ENCODE assay signal across 7 mouse cellular contexts in the genomic region with DNA sequence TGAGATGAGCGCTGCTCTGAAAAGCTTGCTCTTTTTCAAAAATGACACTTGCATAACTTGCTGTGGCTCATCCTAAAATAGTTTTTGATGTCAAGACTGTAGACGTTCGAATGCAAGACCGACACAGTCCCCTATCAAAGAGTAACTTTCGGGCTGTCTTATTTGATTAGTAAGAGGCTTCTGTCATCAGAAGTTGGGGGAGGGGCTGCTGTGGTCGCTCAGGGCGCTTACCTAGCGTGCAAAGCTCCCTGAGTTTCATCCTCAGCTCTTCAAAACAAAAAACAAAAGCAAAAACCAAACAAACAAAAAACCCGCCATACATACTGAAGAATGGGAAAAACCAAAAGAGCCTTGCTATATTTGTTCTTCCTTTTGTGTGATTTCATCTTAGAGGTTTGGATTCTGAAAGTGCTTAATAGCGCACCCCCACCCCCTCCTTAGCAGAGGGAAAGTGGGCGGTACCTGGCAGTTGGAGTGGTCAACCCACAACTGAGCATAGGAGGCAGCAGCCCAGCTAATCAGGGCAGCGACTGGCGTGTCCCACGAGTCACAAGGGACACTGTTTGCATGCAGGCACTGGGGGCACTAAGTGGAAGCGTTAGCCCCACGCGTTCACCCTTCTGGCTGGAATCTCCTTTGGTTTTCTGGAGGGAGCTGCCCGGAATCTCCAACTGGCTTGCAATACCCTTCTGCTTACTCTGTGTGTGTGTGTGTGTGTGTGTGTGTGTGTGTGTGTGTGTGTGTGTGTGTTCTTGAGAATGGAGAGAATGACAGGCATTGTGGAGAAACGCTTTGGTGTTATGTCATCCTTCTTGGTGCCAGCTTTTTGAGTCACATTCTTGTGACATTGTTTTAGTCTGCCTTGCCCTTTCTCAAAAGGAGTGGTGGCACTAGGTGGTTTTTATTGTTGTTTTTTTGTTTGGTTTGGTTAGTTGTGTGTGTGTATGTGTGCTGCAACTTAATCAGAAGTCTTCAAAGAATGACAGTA. TPM values are rescaled to one million over a fixed set of nuclear protein-coding genes. Genes with fewer than 3 reads are reported as not detected.
DNase-seq lines count a peak whose midpoint lies in the region; ATAC-seq and TF ChIP-seq lines count a peak whose summit lies in the region.

No protein-coding gene starts in this region.

- whole genome bisulfite sequencing in intestine, postnatal 0 days: 2% methylated on average over 19 of the region's 19 CpGs
- WGBS in limb, embryonic 12.5 days: 5% methylated on average over 19 of the region's 19 CpGs
- WGBS in midbrain, embryonic 13.5 days: 2% methylated on average over 19 of the region's 19 CpGs
- 2% methylated on average over 19 of the region's 19 CpGs for WGBS in spleen, adult 2 months

- H3K27ac ChIP-seq in intestine, postnatal 0 days (ENCODE audit: low read depth, low read length): no peak overlapping the region
- H3K27ac ChIP-seq in limb, embryonic 12.5 days: no peak overlapping the region
- H3K27ac ChIP-seq in midbrain, embryonic 13.5 days: no peak overlapping the region
- no peak overlapping the region for H3K27ac ChIP-seq in spleen, adult 2 months (ENCODE audit: insufficient read depth, low read length)

- peak; percentile 76 for DNase-seq in adrenal gland, adult 8-10 months
- DNase-seq in embryo, embryonic 9.5 days (ENCODE audit: extremely low spot score): peak; percentile 34
- peak; percentile 27 for DNase-seq in gonadal fat pad, adult 2 months (ENCODE audit: low read depth)
- DNase-seq in spleen, adult 2 months (ENCODE audit: low read depth in 1 of 2, low spot score in 2 of 2): peak in 1 of 2 experiments; percentile 7

- no peaks in the 10 kb centered on the region for H3K9me3 ChIP-seq in intestine, postnatal 0 days (ENCODE audit: control insufficient read depth)
- no peaks in the 10 kb centered on the region for H3K9me3 ChIP-seq in limb, embryonic 12.5 days
- no peaks in the 10 kb centered on the region for H3K9me3 ChIP-seq in midbrain, embryonic 13.5 days

- no peaks in the 10 kb centered on the region for H3K36me3 ChIP-seq in intestine, postnatal 0 days (ENCODE audit: control insufficient read depth, insufficient read depth)
- no peaks in the 10 kb centered on the region for H3K36me3 ChIP-seq in limb, embryonic 12.5 days
- no peaks in the 10 kb centered on the region for H3K36me3 ChIP-seq in midbrain, embryonic 13.5 days
- no peaks in the 10 kb centered on the region for H3K36me3 ChIP-seq in spleen, adult 2 months (ENCODE audit: control insufficient read depth, insufficient read depth, low read length)

- H3K9ac ChIP-seq in intestine, postnatal 0 days (ENCODE audit: low read depth, low read length): 0 out of 2 replicates have a peak overlapping the region, but pooled peaks have one; percentile 18
- H3K9ac ChIP-seq in limb, embryonic 12.5 days (replicated peaks): peak overlapping the region; percentile 61; the same call in 1 of the 2 replicates
- peak overlapping the region; percentile 66 for H3K9ac ChIP-seq in midbrain, embryonic 13.5 days (replicated peaks)

- ATAC-seq in intestine, postnatal 0 days: no peak
- ATAC-seq in limb, embryonic 12.5 days (ENCODE audit: insufficient number of reproducible peaks, insufficient read depth, low FRiP score, low TSS enrichment, low read depth): no peak
- peak; percentile 54 for ATAC-seq in midbrain, embryonic 13.5 days

- no peaks in the 10 kb centered on the region for H3K4me1 ChIP-seq in intestine, postnatal 0 days (replicated peaks; ENCODE audit: control insufficient read depth, insufficient read depth, low read length)
- H3K4me1 ChIP-seq in limb, embryonic 12.5 days (replicated peaks): peaks cover 10% of the 10 kb centered on the region
- peaks cover 14% of the 10 kb centered on the region for H3K4me1 ChIP-seq in midbrain, embryonic 13.5 days (replicated peaks)
- H3K4me1 ChIP-seq in spleen, adult 2 months (ENCODE audit: control insufficient read depth, insufficient read depth, insufficient read length): no peaks in the 10 kb centered on the region

- peak overlapping the region; percentile 55 for H3K4me3 ChIP-seq in intestine, postnatal 0 days (ENCODE audit: low read depth, low read length)
- H3K4me3 ChIP-seq in limb, embryonic 12.5 days (replicated peaks): peak overlapping the region; percentile 62
- peak overlapping the region; percentile 67 for H3K4me3 ChIP-seq in midbrain, embryonic 13.5 days (replicated peaks)
- peak overlapping the region; percentile 76 for H3K4me3 ChIP-seq in spleen, adult 2 months (ENCODE audit: extremely low read depth, insufficient read depth, insufficient read length)

- 0 out of 2 replicates have a peak, but pooled peaks have one; percentile 3 for TF ChIP-seq CTCF in intestine, postnatal 0 days (IDR thresholded peaks at IDR 0.05; ENCODE audit: low read depth)
- TF ChIP-seq CTCF in spleen, adult 2 months (IDR thresholded peaks at IDR 0.05; ENCODE audit: extremely low read depth, insufficient read depth, insufficient read length, insufficient replicate concordance): no peak

- TF ChIP-seq POLR2A in spleen, adult 2 months (IDR thresholded peaks at IDR 0.05; ENCODE audit: low read depth, low read length): no peak

- H3K4me2 ChIP-seq in intestine, postnatal 0 days (replicated peaks; ENCODE audit: low read depth): peak overlapping the region; percentile 99
- peak overlapping the region; percentile 99 for H3K4me2 ChIP-seq in limb, embryonic 12.5 days
- H3K4me2 ChIP-seq in midbrain, embryonic 13.5 days (replicated peaks): peak overlapping the region; percentile 99

- no peaks in the 10 kb centered on the region for H3K27me3 ChIP-seq in intestine, postnatal 0 days (replicated peaks; ENCODE audit: control insufficient read depth, insufficient read depth, low read length)
- H3K27me3 ChIP-seq in limb, embryonic 12.5 days: peaks cover 21% of the 10 kb centered on the region
- peaks cover 7% of the 10 kb centered on the region for H3K27me3 ChIP-seq in midbrain, embryonic 13.5 days
- H3K27me3 ChIP-seq in spleen, adult 2 months (ENCODE audit: control insufficient read depth, insufficient read depth, low read length): no peaks in the 10 kb centered on the region

RNA-seq across cellular contexts. Expression of a gene that starts 1.0 kb away (rescaled TPM):
- 100 to 1,000 TPM in 3 of 4 experiments, 10 to 100 TPM in 1; 85.0 to 116 (median 106) TPM for total RNA-seq in adrenal gland, adult 8-10 months (2022)
- 11.8 and 13.2 TPM in 2 replicates for polyA plus RNA-seq in gonadal fat pad, adult 2 months (2012; rRNA removed)
- polyA plus RNA-seq in intestine, postnatal 0 days (2015; fragmentation: Nextera tagmentation; extraction: Ambion mirVana): 21.5 and 24.3 TPM in 2 replicates
- 81.7 and 82.8 TPM in 2 replicates for polyA plus RNA-seq in limb, embryonic 12.5 days (2016; fragmentation: Nextera tagmentation; extraction: Ambion mirVana)
- polyA plus RNA-seq in midbrain, embryonic 13.5 days (2015; fragmentation: Nextera tagmentation; extraction: Ambion mirVana): 96.5 TPM in 2 replicates
- 7.3 and 8.7 TPM in 2 replicates for polyA plus RNA-seq in spleen, adult 2 months (2012; rRNA removed)

RNA-seq across cellular contexts. Expression of a gene that starts 36.4 kb away (rescaled TPM):
- total RNA-seq in adrenal gland, adult 8-10 months (2022): 10 to 100 TPM; 35.0 to 47.3 (median 40.5) TPM
- 15.8 and 16.7 TPM in 2 replicates for polyA plus RNA-seq in gonadal fat pad, adult 2 months (2012; rRNA removed)
- 5.6 and 6.0 TPM in 2 replicates for polyA plus RNA-seq in intestine, postnatal 0 days (2015; fragmentation: Nextera tagmentation; extraction: Ambion mirVana)
- 16.6 and 19.2 TPM in 2 replicates for polyA plus RNA-seq in limb, embryonic 12.5 days (2016; fragmentation: Nextera tagmentation; extraction: Ambion mirVana)
- polyA plus RNA-seq in midbrain, embryonic 13.5 days (2015; fragmentation: Nextera tagmentation; extraction: Ambion mirVana): 29.7 and 35.8 TPM in 2 replicates
- polyA plus RNA-seq in spleen, adult 2 months (2012; rRNA removed): 5.0 and 6.1 TPM in 2 replicates
